Mouse (Mus musculus) ES-Bruce4 (cell line): ENCODE measurements around the gene Fbxo28.

Source experiments
- CTCF ChIP-seq: IDR thresholded peaks from one replicate; pipeline ENCODE4 v1.8.1; 2011; ENCODE audit warnings: low read depth, low read length
- POLR2A ChIP-seq: IDR thresholded peaks from one replicate; pipeline ENCODE4 v1.8.1; 2011; ENCODE audit warnings: low read length; ENCODE audit not compliant: insufficient read depth

- TF ChIP-seq CTCF (no peak), POLR2A (no peak)
Observed at GRCm38 (mm10) chr1:182296816-182297215, 44.6 kb downstream of the Fbxo28 start.
